Mouse (Mus musculus): Measurements from ENCODE around the gene Hyls1.

Hyls1 gene

GRCm38 (mm10) chr9:35569571-35570534, at the start of gene Hyls1, which contains the start of gene Pate2:
Hyls1 (minus strand) TSS chr9:35570398.
Pate2 (plus strand) TSS chr9:35570284.
- WGBS = under 1% methylated on average over 86 of the region's 86 CpGs

- 83% methylated on average over 2 of the region's 2 CpGs for WGBS
Measured at GRCm38 (mm10) chr9:35616784-35617183, 46.6 kb upstream of the Hyls1 start.

- 32% methylated on average over 2 of the region's 2 CpGs for WGBS
Measured at GRCm38 (mm10) chr9:35614005-35614404, 43.8 kb upstream of the Hyls1 start.

- WGBS = 87% methylated on average over 1 of the region's 1 CpGs
Measured at GRCm38 (mm10) chr9:35611841-35612240, 41.6 kb upstream of the Hyls1 start, which contains the start of gene Pate4. Pate4 (minus strand) TSS chr9:35611941.

- 35% methylated on average over 8 of the region's 8 CpGs for WGBS
Measured at GRCm38 (mm10) chr9:35607647-35608405, 37.6 kb upstream of the Hyls1 start.

GRCm38 (mm10) chr9:35592903-35593302, 22.7 kb upstream of the Hyls1 start:
- WGBS = 2% methylated on average over 2 of the region's 2 CpGs

- 76% methylated on average over 1 of the region's 1 CpGs for WGBS
Measured at GRCm38 (mm10) chr9:35587674-35588073, 17.5 kb upstream of the Hyls1 start.

GRCm38 (mm10) chr9:35574416-35574815, 4.2 kb upstream of the Hyls1 start:
- WGBS = 6% methylated on average over 32 of the region's 32 CpGs

GRCm38 (mm10) chr9:35570663-35571062, 465 bp upstream of the Hyls1 start:
- WGBS = 10% methylated on average over 5 of the region's 5 CpGs

GRCm38 (mm10) chr9:35567995-35568394, 2.2 kb downstream of the Hyls1 start:
- 81% methylated on average over 3 of the region's 3 CpGs for WGBS

- 59% methylated on average over 5 of the region's 5 CpGs for WGBS
Measured at GRCm38 (mm10) chr9:35564536-35565240, 5.5 kb downstream of the Hyls1 start.

- WGBS = 87% methylated on average over 6 of the region's 6 CpGs
Measured at GRCm38 (mm10) chr9:35561583-35561982, 8.6 kb downstream of the Hyls1 start.

- WGBS = 91% methylated on average over 11 of the region's 11 CpGs
Measured at GRCm38 (mm10) chr9:35561076-35561475, 9.1 kb downstream of the Hyls1 start.

GRCm38 (mm10) chr9:35559009-35559890, 10.9 kb downstream of the Hyls1 start:
- under 1% methylated on average over 31 of the region's 31 CpGs for WGBS

- WGBS = under 1% methylated on average over 59 of the region's 59 CpGs
Measured at GRCm38 (mm10) chr9:35558257-35559008, 11.8 kb downstream of the Hyls1 start, which contains the start of the genes Ddx25 and Pus3. Ddx25 (minus strand) TSS chr9:35558528. Pus3 (plus strand) TSS chr9:35558595.

GRCm38 (mm10) chr9:35556494-35557102, 13.6 kb downstream of the Hyls1 start:
- WGBS = 77% methylated on average over 12 of the region's 12 CpGs

- WGBS = 81% methylated on average over 9 of the region's 9 CpGs
Measured at GRCm38 (mm10) chr9:35548455-35548854, 21.7 kb downstream of the Hyls1 start.

GRCm38 (mm10) chr9:35546745-35547144, 23.5 kb downstream of the Hyls1 start:
- 73% methylated on average over 9 of the region's 9 CpGs for WGBS

GRCm38 (mm10) chr9:35545704-35546103, 24.5 kb downstream of the Hyls1 start:
- WGBS = 67% methylated on average over 12 of the region's 12 CpGs
